Mouse (Mus musculus) intestine, postnatal 0 days (tissue): ENCODE measurements at regions not wholly inside any gene's neighbourhood (a gene's known extent, or its start where the extent isn't known, plus 50 kb on each side); places are given as distances from the start of the nearest gene placed in this dataset.

Experiments
- ATAC-seq: fragments of 200-750 bp; cut with Nextera tagmentation; 2 replicates; pipeline ENCODE4 v1.8.0; 2017; ENCODE audit warnings: mild to moderate bottlenecking, moderate TSS enrichment, moderate library complexity
- H3K27ac ChIP-seq: fragments of 300-500 bp; sonication (generic); 2 replicates; pipeline ENCODE4 v1.5.1; 2014; ENCODE audit warnings: mild to moderate bottlenecking, low read depth, low read length, moderate library complexity
- H3K27me3 ChIP-seq: fragments of 300-500 bp; sonication (generic); replicated peaks from 2 replicates; pipeline ENCODE4 v1.6.1; 2014; ENCODE audit warnings: low read length, mixed read lengths; ENCODE audit not compliant: control insufficient read depth, insufficient read depth
- H3K36me3 ChIP-seq: fragments of 300-500 bp; sonication (generic); 2 replicates; pipeline ENCODE4 v1.6.1; 2014; ENCODE audit warnings: mild to moderate bottlenecking, moderate library complexity; ENCODE audit not compliant: control insufficient read depth, insufficient read depth
- H3K4me1 ChIP-seq: fragments of 300-500 bp; sonication (generic); replicated peaks from 2 replicates; pipeline ENCODE4 v1.6.1; 2014; ENCODE audit warnings: antibody characterized with exemption, low read length, mixed read lengths; ENCODE audit not compliant: control insufficient read depth, insufficient read depth
- H3K4me2 ChIP-seq: fragments of 300-500 bp; sonication (generic); replicated peaks from 2 replicates; pipeline ENCODE4 v1.6.1; 2014; ENCODE audit warnings: low read depth, mild to moderate bottlenecking, moderate library complexity
- H3K4me3 ChIP-seq: fragments of 300-500 bp; sonication (generic); 2 replicates; pipeline ENCODE4 v1.5.1; 2014; ENCODE audit warnings: low read depth, low read length
- H3K9ac ChIP-seq: fragments of 300-500 bp; sonication (generic); 2 replicates; pipeline ENCODE4 v1.6.1; 2014; ENCODE audit warnings: mild to moderate bottlenecking, low read depth, low read length
- H3K9me3 ChIP-seq: fragments of 300-500 bp; sonication (generic); 2 replicates; pipeline ENCODE4 v1.6.1; 2016; ENCODE audit warnings: mixed run types; ENCODE audit not compliant: control insufficient read depth
- CTCF ChIP-seq: sonication (generic); IDR thresholded peaks from 2 replicates; pipeline ENCODE4 v1.5.1; 2016; ENCODE audit warnings: low read depth, mild to moderate bottlenecking, control low read depth, antibody characterized with exemption, moderate library complexity
- WGBS: fragments of 180-500 bp; shearing (Covaris S2); extraction: QIAGEN DNeasy Blood & Tissue Kit; methylation state at CpG from one replicate; pipeline ENCODE4 v1.1.7; 2014; 5-methylcytosine and 5-hydroxymethylcytosine counted together

DNA sequence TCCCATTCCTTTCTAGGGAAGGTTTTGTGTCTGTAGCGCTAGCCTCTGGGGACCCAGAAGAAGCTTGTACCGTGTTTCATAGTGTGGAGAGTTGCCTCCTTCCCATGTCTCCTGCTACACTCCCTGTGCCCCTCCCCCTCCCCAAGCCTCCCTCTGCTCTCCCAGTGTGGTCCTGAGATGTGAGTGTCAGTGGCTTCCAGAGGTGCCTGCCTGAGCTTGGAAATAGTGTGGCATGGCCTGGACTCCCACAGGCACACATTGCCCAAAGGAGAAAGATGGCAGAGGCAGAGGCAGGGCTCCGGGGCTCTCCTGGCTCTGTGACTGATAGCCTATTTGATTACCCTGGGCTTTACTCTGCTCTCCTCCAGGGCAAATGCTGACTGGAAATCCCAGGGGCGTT, 110.0 kb upstream of the Ret start:
- 42% methylated on average over 4 of the region's 4 CpGs for WGBS
- no peaks in the 10 kb centered on the region for H3K27me3 ChIP-seq

DNA sequence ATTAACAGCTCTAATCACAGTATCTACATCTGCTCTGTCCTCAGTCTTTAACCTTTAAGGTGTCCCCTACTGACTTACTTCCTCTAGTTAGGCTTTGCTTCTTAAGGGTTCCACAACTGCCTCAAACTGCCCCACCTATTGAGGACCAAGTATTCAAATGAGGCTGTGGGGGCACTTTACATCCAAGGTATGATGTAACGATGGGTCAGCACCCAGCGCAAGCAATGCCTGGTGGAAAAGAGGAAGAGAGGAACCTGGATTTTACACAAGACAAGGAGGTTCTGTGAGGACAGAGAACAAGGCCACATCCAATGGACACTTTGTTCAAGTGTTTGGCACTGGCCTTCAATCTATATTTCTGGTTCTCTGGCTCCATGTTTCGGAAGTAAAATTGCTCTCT, 107.7 kb upstream of the Ret start:
- Histone ChIP-seq H3K27me3 (no peaks in the 10 kb centered on the region), H3K27ac (no peak overlapping the region), H3K9ac (no peak overlapping the region), H3K9me3 (no peaks in the 10 kb centered on the region), H3K4me3 (no peak overlapping the region), H3K36me3 (no peaks in the 10 kb centered on the region), H3K4me1 (no peaks in the 10 kb centered on the region), H3K4me2 (no peak overlapping the region)
- no peak for TF ChIP-seq CTCF
- WGBS = 90% methylated on average over 3 of the region's 3 CpGs
- ATAC-seq = no peak

More for the DNA sequence above, 110.0 kb upstream of the Ret start:
- Histone ChIP-seq H3K27ac (no peak overlapping the region), H3K4me1 (no peaks in the 10 kb centered on the region), H3K9me3 (no peaks in the 10 kb centered on the region), H3K4me2 (no peak overlapping the region), H3K4me3 (no peak overlapping the region), H3K9ac (no peak overlapping the region), H3K36me3 (no peaks in the 10 kb centered on the region)
- no peak for ATAC-seq
- TF ChIP-seq CTCF = no peak

DNA sequence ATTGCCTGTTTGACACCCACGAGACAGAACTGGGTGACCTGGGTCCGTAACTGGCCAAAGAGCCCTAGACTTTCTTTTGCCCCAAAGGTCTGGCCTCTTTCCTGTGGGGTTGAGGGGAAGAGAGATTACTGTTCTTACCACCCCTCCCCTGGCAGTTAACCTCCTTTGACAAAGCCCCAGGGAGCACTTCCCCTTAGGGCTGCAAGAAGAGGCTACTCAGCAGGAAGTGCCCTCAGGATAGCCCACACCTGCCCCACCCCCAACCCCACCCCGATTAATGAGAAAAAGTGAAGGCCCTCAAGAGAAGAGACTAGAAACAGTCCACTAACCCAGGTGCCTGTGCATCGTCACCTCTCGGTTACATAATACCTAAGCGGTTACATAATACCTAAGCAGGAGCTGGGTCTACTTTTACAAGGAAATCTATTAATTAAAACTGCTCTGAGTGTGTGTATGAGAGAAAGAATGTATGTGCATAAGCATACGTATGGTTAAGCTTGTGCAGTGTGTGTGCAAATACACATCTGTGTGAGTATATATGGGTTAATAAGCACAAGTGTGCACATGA, 105.3 kb upstream of the Ret start:
- Histone ChIP-seq H3K36me3 (no peaks in the 10 kb centered on the region), H3K27ac (no peak overlapping the region), H3K9me3 (no peaks in the 10 kb centered on the region), H3K27me3 (no peaks in the 10 kb centered on the region), H3K9ac (no peak overlapping the region), H3K4me1 (no peaks in the 10 kb centered on the region), H3K4me3 (no peak overlapping the region), H3K4me2 (no peak overlapping the region)
- WGBS = 42% methylated on average over 7 of the region's 7 CpGs
- no peak for ATAC-seq
- TF ChIP-seq CTCF = no peak

DNA sequence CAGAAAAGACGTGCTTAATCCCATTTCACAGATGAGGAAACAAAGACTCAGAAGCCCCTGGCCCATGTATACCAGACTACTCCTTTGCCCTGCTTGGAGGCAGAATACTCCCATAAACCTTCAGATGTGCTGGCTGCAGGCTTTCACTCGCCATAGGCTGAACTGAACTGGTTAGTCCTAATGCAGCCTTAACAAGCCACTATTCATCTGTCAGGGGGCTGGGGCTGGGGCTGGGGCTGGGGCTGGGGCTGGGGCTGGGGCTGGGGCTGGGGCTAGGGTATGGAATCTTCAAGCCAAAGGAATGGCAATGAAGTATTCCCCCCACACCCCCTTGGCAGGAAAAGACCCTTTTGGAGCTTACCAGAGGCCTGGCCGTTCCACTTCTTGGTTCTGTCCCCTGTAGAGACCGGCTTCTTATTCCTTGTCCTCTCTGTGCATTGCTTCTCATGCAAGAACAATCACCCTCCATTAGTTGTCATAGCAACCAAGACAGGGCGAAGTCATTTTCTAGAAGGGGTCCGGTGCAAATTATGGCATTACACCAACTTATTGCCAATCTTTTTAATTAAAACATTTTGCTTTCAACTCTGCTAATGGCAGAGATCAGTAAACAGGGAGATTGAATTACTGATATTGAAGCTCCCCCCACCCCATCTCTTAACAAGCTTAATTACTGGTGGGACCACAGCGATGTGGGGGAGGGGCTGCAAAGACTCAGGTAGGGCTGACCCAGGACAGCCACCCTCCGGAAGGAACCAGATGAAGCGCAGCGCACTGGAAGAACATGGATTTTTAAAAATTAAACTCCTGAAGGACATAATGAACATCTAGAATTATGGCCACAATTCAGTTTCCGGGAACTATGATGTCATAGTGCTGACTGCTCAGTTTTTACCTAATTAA, 104.6 kb upstream of the Ret start:
- TF ChIP-seq CTCF = no peak
- H3K4me3 ChIP-seq = no peak overlapping the region
- no peak overlapping the region for H3K4me2 ChIP-seq
- no peaks in the 10 kb centered on the region for H3K9me3 ChIP-seq
- H3K36me3 ChIP-seq = no peaks in the 10 kb centered on the region
- H3K27ac ChIP-seq = no peak overlapping the region
- 63% methylated on average over 11 of the region's 11 CpGs for WGBS
- H3K4me1 ChIP-seq = no peaks in the 10 kb centered on the region
- ATAC-seq = no peak
- H3K9ac ChIP-seq = no peak overlapping the region
- no peaks in the 10 kb centered on the region for H3K27me3 ChIP-seq

GRCm38 (mm10) chr6:118300781-118301180, 103.3 kb upstream of the Ret start:
- Histone ChIP-seq H3K27ac (no peak overlapping the region), H3K9me3 (no peaks in the 10 kb centered on the region), H3K27me3 (no peaks in the 10 kb centered on the region), H3K4me1 (no peaks in the 10 kb centered on the region), H3K4me3 (no peak overlapping the region), H3K36me3 (no peaks in the 10 kb centered on the region), H3K9ac (no peak overlapping the region), H3K4me2 (no peak overlapping the region)
- no peak; the same call in 1 of the 2 replicates for ATAC-seq
- TF ChIP-seq CTCF = no peak
- 31% methylated on average over 6 of the region's 6 CpGs for WGBS

- Histone ChIP-seq H3K27me3 (no peaks in the 10 kb centered on the region), H3K36me3 (no peaks in the 10 kb centered on the region), H3K4me1 (no peaks in the 10 kb centered on the region), H3K4me2 (no peak overlapping the region), H3K9ac (no peak overlapping the region), H3K9me3 (no peaks in the 10 kb centered on the region), H3K27ac (no peak overlapping the region), H3K4me3 (no peak overlapping the region)
- no peak for TF ChIP-seq CTCF
- 82% methylated on average over 8 of the region's 8 CpGs for WGBS
- ATAC-seq = no peak
Measured at GRCm38 (mm10) chr6:118297576-118297975, 100.1 kb upstream of the Ret start.
